Mouse (Mus musculus): ENCODE results near the gene Cfap161. TPM values are rescaled to one million over a fixed set of nuclear protein-coding genes. Genes with fewer than 3 reads are reported as not detected.

Gene Cfap161
- total and polyA plus RNA-seq, 3 experiments: 0.35 to 0.45 TPM; not detected in 1

DNA sequence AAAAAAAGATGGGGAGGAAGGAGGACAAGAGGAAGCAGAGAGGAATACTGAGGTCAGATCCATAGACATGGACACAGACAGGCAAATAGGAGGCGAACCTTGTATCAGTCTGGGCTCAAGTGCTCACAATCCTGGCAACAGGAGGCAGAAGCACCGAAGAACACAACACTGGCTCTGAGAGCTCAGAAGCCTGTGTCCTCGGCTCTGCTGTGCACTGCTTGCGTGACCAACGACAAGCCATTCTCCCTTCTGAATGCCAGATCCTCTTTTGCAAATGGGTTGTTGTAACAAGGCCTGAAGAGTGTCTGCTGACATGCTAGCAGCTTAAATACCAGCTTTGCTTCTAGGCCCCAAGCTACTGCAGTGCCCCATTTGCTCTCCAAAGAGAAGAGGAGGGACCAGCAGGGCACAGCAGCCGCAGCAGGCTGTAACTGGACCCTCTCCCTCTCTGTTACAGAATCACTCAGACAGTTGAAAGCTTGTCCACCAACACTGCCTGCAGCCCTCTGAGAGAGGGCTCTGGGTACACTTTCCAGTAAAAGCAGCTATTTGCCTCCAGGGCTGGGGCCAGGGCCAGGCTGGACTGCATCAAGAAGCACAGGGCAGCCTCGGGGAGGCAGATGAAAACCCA lies 54.9 kb downstream of the Cfap161 start:
- no peak for DNase-seq

DNA sequence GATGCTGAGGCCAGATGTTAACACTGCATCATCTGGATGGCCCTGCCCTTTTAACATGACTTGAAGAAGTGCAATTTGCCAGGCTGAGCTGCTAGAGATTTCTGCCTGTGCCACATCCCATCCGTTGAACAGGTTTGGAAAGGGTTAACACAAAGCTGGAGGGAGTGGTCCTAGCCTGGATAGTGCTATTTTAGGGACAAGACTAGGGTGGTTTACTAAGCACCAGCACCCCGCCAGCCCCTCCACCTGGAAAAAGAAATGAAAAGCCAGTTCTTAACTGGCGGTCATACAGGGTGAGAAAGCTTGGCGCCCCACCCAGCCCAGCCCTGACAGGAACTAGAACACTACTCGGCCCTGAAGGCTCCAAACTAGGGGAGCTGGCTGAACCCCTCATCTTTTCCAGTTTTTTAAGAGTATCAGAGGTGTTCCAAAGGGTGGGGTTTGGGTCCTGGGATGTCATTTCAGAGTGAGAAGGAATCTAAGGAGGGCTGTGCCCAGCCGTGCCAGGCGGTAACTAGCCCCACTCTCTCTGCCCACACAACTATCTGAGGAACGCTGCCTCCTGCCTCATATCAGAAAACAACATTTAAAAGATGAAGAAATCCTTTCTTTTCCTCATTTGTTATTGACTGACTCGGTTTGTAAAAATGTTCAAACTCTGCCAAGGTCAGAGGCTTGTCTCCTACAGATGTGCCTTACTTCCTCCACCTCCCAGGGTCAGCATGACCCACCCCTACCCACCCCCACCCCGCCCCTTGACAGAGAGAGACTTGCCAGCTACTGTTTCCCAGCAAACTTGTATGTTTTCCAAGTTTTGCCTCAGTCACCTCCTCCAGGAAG lies 55.8 kb downstream of the Cfap161 start:
- no peak for DNase-seq

DNA sequence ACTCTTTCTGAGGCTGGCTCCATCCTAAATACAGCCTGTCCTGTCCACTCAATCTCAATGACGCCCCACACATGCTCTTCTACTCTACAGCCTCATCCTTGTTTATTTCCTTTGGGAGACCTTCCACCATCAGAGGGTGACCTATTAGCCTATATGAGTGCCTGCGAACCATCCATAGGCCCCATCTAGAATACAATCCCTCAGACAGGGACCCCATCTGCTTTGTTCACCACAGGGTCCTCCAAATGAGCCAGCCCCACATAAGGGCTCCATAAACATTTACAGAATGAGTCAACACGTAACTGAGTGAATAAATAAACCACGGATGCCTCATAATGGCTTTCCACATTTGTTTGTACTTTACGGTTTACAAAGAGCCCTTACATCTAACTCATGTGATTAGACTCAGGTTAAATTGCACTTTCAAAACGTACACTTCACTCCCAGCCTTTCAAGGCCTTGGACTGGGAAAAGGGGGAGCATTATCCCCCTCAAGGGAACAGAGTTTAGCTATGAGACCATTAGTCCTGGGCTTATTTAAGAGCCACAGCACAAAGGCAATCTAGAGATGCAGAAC lies 56.7 kb downstream of the Cfap161 start:
- no peak for DNase-seq

DNA sequence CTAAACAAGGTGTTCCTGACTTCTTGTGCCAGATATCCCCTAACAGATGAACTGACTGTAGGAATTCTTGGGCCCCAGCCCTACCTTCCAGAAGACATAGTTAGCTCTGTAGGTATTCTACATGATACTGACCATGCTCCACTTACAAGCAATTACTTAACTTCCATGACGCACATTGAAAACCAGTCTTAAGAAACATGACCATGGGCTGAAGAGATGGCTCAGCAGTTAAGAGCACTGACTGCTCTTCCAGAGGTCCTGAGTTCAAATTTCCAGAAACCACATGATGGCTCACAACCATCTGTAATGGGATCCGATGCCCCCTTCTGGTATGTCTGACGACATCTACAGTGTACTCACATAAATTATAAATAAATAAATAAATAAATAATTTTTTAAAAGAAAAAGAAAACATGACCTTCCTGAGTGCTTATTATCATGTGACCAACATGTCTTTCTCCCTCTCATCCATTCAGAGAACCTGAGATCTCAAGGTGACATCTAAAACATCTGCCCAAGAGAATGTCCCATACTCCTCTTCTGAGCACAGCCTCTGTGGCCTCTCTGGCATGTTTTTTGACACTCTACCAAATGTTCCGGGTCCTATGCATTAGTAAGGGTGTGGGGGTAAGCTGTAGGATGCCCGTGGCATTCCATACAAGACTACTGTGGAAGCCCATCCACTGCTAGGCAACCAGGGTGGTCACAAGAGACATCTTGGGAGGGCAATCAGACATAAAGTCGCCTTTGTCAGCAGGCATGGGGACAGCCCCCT lies 58.2 kb downstream of the Cfap161 start:
- no peak for DNase-seq

DNA sequence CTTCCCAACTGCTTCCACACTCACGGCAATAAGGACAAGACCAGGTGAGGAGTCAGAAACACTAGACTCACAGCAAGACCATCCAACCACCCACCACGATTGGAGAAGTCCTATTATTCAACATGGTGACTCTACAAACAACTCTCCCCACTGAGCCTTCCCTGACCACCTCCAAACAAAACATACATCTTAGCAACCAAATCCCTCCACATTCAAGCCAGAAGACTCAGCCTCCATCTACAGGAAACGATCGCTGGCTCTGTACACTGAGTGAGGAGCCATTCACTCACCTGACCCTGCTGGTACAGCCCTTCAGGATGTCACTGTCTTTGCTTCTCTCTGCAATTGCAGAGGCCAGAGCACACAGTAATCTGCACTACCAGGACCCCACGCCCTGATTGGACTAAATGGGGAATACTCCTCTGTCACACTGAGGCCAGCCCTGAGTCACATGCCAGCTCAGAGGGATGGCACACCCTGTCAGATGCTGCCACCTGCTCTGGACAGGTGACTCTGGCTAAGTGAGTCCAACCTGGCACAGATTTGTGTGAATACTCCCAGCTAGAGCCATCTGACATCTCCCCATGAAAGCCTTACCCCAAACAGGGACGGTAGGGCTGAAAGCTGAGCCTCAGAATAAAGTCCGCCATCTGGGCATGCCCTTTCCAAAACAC lies 59.4 kb downstream of the Cfap161 start:
- DNase-seq: no peak

DNA sequence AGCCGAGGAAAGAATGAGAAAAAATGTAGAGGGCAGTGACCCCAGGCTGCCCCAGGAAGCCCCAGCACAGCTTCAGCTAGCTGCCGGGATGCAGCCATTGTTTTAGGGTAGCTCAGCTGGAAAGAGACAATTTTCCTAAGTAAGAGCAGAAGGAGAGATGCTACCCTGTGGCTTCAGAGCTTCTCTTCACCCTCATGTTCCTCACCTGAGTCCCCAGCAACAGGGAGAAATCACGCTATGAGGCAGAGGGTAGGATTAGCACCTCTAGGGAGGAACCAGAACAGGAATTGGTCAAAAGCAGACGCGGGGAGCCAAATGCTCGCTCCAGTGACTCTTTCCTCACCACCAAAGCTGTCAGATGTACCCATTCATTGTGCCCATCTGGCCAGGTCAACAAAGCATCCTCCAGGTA lies 60.0 kb downstream of the Cfap161 start:
- DNase-seq: no peak

DNA sequence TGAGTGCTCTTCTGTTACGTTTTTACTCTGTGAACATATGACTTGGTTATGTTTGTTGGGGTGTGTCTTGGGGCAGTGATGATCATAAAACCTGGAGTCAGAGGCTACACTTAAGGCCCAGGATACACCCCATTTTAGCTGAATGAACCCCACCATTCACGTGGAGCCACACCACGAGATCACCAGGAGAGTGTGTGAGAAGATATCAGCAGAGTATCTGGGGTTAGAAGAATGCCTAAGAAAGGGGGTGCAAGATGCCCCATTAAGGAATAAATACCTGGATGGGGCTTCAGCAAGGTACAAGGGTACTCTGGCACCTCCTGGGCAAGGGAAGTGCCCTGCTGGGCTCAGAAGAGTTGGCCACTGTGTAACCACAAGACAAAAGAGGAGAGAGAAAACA lies 60.4 kb downstream of the Cfap161 start:
- no peak for DNase-seq

DNA sequence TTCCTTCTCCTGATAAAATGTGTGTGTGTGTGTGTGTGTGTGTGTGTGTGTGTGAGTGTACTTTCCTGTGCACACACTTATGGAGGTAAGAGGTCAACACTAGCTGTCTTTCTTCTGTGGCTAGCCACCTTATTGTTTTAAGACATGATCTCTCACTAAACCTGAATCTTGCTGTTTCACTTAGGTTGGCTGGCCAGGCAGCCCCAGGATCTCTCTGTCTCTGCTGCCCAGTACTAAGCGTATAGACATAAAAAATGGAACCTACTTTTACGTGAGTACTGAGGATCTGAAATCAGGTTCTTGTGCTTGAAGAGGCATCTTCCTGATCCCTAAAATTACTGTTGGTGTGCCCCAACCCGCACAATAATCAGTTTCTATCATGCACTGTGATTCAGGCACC lies 61.9 kb downstream of the Cfap161 start:
- DNase-seq: no peak

DNA sequence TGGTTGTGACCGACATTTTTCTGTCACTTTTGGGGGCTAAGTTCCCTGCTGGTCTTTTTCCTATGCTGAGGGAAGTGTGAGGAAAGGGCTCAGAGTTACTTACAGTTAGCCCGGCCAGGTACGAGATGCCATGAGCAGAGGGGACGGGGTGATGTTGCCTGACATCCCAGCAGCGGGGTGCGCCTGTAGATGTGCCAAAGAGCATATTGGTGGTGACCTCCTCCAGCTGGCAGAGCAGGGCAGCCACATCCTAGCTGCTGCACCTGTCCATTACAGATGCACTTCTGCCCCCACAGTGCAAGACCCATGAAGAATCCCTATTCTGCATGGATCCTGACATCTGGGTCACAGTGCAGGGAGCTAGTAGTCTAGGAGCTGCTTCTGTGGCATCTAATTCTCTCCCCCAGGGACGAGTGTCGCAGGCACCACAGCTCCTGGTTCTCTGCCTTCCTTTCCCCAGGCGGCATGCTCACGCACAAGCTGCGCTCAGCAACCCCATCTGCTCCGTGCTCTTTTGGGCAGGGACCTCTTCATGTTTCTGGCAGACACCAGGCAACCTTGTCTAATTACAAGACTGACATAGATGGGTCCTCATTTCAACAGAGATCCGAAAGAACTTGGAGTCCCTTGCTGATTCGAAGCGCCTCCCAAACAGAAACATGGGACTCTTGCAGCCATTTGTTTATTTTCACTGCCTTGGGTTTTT lies 62.6 kb downstream of the Cfap161 start:
- no peak for DNase-seq

DNA sequence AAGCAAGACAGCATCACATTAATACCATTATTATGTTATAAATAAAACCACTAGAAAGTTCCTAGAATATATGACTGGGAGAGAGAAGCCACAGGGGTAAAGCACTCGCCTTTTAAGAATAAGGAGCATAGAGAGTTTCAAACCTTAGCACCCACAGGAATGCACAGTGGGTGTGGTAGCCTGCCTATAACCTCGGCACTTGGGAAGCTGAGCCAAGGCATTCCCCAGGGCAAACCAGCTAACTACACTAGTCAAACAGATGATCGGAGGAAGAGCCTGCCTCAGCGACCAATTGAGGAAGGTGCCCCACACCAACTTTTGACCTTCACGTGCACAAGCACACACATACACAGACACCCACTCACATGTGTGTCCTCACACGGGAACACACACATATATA lies 63.4 kb downstream of the Cfap161 start:
- DNase-seq: no peak

DNA sequence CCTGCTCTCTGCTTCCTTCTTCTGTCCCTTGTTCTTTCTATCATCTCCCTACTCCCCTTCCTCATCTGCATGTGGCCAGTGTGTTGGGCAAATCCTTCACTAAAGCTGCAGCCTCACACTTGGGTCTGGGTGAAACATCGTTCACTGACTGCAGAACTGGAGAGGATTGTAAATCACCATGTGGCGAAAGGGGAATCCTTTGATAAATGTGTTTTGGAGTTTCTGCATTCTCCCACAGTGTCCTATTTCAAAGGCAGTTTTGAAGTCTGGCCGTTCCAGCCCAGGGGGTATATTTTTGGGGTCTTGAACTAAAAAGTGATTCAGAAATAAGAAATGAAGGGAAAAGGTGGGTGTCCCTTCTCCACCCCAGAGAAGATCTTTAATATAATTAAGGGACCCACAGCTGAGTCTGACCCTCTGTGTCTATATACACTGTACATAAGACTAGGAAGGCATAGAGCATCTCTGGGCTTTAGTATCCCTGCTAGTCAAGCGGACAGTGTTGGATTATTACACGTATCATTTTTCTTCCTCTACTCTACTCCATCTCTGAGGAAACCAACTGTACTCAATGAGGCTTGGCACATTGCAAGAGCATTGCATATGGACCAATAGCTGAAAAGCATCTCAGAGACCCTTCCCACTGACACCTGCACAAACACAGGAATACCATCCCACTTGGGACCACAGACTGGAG lies 67.6 kb downstream of the Cfap161 start:
- DNase-seq: no peak

DNA sequence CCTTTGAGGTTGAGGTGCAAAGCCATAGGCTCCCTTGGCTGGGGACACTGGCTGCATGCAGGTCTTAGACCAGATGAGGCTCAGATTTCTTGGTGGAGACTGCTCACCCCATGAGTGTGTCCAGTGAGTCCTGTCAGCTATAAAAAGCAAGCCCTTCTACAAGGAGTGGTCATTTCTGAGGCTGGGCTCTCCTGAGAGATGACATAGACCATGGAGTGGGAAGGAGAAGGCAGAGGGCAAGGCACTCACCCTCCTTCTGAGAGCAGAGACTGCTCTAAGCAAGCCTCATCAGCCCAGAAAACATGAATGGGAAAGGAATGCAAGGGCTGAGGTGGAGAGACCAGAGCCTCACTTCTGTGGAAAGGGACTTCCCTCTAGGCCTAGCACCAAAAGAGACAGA lies 68.9 kb downstream of the Cfap161 start:
- no peak for DNase-seq

DNA sequence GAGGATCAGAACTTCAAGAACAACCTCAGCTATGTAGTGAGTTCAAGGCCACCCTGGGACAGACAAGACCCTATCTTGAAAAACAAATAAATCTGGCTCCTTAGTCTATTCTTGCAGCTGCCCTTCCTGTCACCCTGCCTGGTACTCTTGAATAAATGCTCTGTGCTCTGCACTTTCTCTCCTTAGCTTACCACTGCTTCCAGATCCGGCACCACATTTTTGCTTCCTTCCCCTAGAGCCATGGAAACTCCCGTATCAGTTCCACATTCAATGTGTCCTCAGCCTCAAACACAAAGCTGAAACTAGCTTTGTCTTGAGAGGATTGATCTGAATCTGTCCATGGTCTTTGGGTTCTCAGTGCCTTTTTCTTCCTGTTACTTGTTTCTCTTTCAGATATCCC lies 70.1 kb downstream of the Cfap161 start:
- no peak for DNase-seq

Other genes starting within 250 kb of the Cfap161 start
- gene Tmc3, start 210.0 kb downstream of the Cfap161 start, total RNA-seq (2021): under 1 TPM; 0.12 to 0.17 TPM
- 0.08 and 0.26 TPM in 2 replicates for gene Tmc3, start 210.0 kb downstream of the Cfap161 start, polyA plus RNA-seq (2012; rRNA removed)
- gene Stard5, start 162.9 kb downstream of the Cfap161 start, total RNA-seq (2021): 10 to 100 TPM; 21.1 to 28.5 TPM
- gene Stard5, start 162.9 kb downstream of the Cfap161 start, polyA plus RNA-seq (2012; rRNA removed): 8.1 and 13.3 TPM in 2 replicates
- gene Il16, start 49.2 kb downstream of the Cfap161 start, total RNA-seq (2021): 1 to 10 TPM; 3.4 to 5.7 TPM
- gene Il16, start 49.2 kb downstream of the Cfap161 start, polyA plus RNA-seq (2012; rRNA removed): 1.9 and 2.0 TPM in 2 replicates
- gene Tlnrd1, start 89.4 kb upstream of the Cfap161 start, total RNA-seq (2021): 10 to 100 TPM; 12.3 to 16.6 TPM
- gene Tlnrd1, start 89.4 kb upstream of the Cfap161 start, polyA plus RNA-seq (2012; rRNA removed): 35.7 and 42.8 TPM in 2 replicates
- gene Mesd, start 89.6 kb upstream of the Cfap161 start, total RNA-seq (2021): 100 to 1,000 TPM; 122 to 130 TPM
- gene Mesd, start 89.6 kb upstream of the Cfap161 start, polyA plus RNA-seq (2012; rRNA removed): 7.4 and 9.6 TPM in 2 replicates